Mouse (Mus musculus): Measurements from ENCODE around the gene Tubg1. TPM values are rescaled to one million over a fixed set of nuclear protein-coding genes. Genes with fewer than 3 reads are reported as not detected.
A peak's percentile ranks its signal among the peaks of the same experiment; 100 is the strongest.

Gene Tubg1
- polyA plus RNA-seq, 2 experiments, result 32.4 to 52.7 TPM

- H3K4me2 ChIP-seq (replicated peaks; ENCODE audit: low read depth, low read length, severe bottlenecking), result no peak overlapping the region
Observed at GRCm38 (mm10) chr11:101103011-101103410, 16.7 kb upstream of the Tubg1 start.

GRCm38 (mm10) chr11:101109351-101109750 lies 10.4 kb upstream of the Tubg1 start:
- 82% methylated on average over 4 of the region's 4 CpGs for WGBS
- Histone ChIP-seq H3K27ac (replicated peaks; ENCODE audit: low read depth, low read length) (no peak overlapping the region), H3K9ac (ENCODE audit: low read depth, low read length, severe bottlenecking) (no peak overlapping the region), H3K4me2 (replicated peaks; ENCODE audit: low read depth, low read length, severe bottlenecking) (no peak overlapping the region), H3K4me3 (replicated peaks; ENCODE audit: low read length) (no peak overlapping the region), H3K4me1 (ENCODE audit: control insufficient read depth, insufficient read depth, low read length) (no peaks in the 10 kb centered on the region), H3K27me3 (ENCODE audit: control insufficient read depth, insufficient read depth, low read length) (no peaks in the 10 kb centered on the region), H3K36me3 (ENCODE audit: control insufficient read depth, insufficient read depth, low read length) (peaks cover 17% of the 10 kb centered on the region), H3K9me3 (ENCODE audit: control insufficient read depth, low read length) (no peaks in the 10 kb centered on the region)
- DNase-seq (ENCODE audit: low spot score) (no peak), ATAC-seq (ENCODE audit: low FRiP score, low read depth) (no peak)
- TF ChIP-seq POLR2A (IDR thresholded peaks at IDR 0.05; ENCODE audit: borderline replicate concordance, extremely low read depth, insufficient read depth, insufficient read length), result no peak

More at GRCm38 (mm10) chr11:101103011-101103410, 16.7 kb upstream of the Tubg1 start:
- Histone ChIP-seq H3K27me3 (ENCODE audit: control insufficient read depth, insufficient read depth, low read length) (no peaks in the 10 kb centered on the region), H3K36me3 (ENCODE audit: control insufficient read depth, insufficient read depth, low read length) (peaks cover 73% of the 10 kb centered on the region), H3K27ac (replicated peaks; ENCODE audit: low read depth, low read length) (no peak overlapping the region), H3K9me3 (ENCODE audit: control insufficient read depth, low read length) (no peaks in the 10 kb centered on the region), H3K4me1 (ENCODE audit: control insufficient read depth, insufficient read depth, low read length) (no peaks in the 10 kb centered on the region), H3K4me3 (replicated peaks; ENCODE audit: low read length) (no peak overlapping the region), H3K9ac (ENCODE audit: low read depth, low read length, severe bottlenecking) (no peak overlapping the region)
- ATAC-seq (ENCODE audit: low FRiP score, low read depth), result no peak
- TF ChIP-seq POLR2A (IDR thresholded peaks at IDR 0.05; ENCODE audit: borderline replicate concordance, extremely low read depth, insufficient read depth, insufficient read length), result no peak
- DNase-seq (ENCODE audit: low spot score), result peak; percentile 20
- 74% methylated on average over 5 of the region's 5 CpGs for WGBS

GRCm38 (mm10) chr11:101110708-101111107 lies 9.0 kb upstream of the Tubg1 start:
- Histone ChIP-seq H3K4me1 (ENCODE audit: control insufficient read depth, insufficient read depth, low read length) (no peaks in the 10 kb centered on the region), H3K36me3 (ENCODE audit: control insufficient read depth, insufficient read depth, low read length) (peaks cover 7% of the 10 kb centered on the region), H3K27me3 (ENCODE audit: control insufficient read depth, insufficient read depth, low read length) (no peaks in the 10 kb centered on the region), H3K27ac (replicated peaks; ENCODE audit: low read depth, low read length) (no peak overlapping the region), H3K4me2 (replicated peaks; ENCODE audit: low read depth, low read length, severe bottlenecking) (no peak overlapping the region), H3K9me3 (ENCODE audit: control insufficient read depth, low read length) (no peaks in the 10 kb centered on the region), H3K9ac (ENCODE audit: low read depth, low read length, severe bottlenecking) (no peak overlapping the region), H3K4me3 (replicated peaks; ENCODE audit: low read length) (no peak overlapping the region)
- no peak for TF ChIP-seq POLR2A (IDR thresholded peaks at IDR 0.05; ENCODE audit: borderline replicate concordance, extremely low read depth, insufficient read depth, insufficient read length)
- WGBS, result 49% methylated on average over 5 of the region's 5 CpGs
- ATAC-seq (ENCODE audit: low FRiP score, low read depth) (no peak), DNase-seq (ENCODE audit: low spot score) (no peak)

DNA sequence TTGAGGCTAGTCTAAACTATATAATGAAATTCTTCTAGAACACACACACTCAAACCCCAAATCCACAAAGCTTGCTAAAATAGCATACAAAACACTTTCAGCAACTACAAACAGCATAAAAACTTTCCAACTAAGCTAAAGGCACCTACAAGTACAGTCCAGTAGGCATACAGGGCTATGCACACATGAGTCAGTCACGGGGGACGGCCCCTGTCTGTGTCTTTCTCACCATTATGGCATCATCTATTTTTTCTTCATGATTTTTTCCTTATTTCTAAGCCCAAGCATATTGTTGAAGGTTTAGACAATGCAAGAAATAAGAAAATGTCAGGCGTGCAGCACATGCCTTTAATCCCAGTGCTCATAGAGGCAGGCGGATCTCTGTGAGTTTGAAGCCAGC lies 8.6 kb upstream of the Tubg1 start:
- H3K4me3 ChIP-seq (replicated peaks; ENCODE audit: low read length), result no peak overlapping the region
- H3K9me3 ChIP-seq (ENCODE audit: control insufficient read depth, low read length), result no peaks in the 10 kb centered on the region
- no peak overlapping the region for H3K27ac ChIP-seq (replicated peaks; ENCODE audit: low read depth, low read length)
- DNase-seq (ENCODE audit: low spot score) (no peak), ATAC-seq (ENCODE audit: low FRiP score, low read depth) (no peak)
- H3K27me3 ChIP-seq (ENCODE audit: control insufficient read depth, insufficient read depth, low read length), result no peaks in the 10 kb centered on the region
- no peaks in the 10 kb centered on the region for H3K4me1 ChIP-seq (ENCODE audit: control insufficient read depth, insufficient read depth, low read length)
- no peak for TF ChIP-seq POLR2A (IDR thresholded peaks at IDR 0.05; ENCODE audit: borderline replicate concordance, extremely low read depth, insufficient read depth, insufficient read length)
- peaks cover 3% of the 10 kb centered on the region; the same call in 1 of the 2 replicates for H3K36me3 ChIP-seq (ENCODE audit: control insufficient read depth, insufficient read depth, low read length)
- WGBS, result 88% methylated on average over 4 of the region's 4 CpGs
- no peak overlapping the region for H3K9ac ChIP-seq (ENCODE audit: low read depth, low read length, severe bottlenecking)
- no peak overlapping the region for H3K4me2 ChIP-seq (replicated peaks; ENCODE audit: low read depth, low read length, severe bottlenecking)

DNA sequence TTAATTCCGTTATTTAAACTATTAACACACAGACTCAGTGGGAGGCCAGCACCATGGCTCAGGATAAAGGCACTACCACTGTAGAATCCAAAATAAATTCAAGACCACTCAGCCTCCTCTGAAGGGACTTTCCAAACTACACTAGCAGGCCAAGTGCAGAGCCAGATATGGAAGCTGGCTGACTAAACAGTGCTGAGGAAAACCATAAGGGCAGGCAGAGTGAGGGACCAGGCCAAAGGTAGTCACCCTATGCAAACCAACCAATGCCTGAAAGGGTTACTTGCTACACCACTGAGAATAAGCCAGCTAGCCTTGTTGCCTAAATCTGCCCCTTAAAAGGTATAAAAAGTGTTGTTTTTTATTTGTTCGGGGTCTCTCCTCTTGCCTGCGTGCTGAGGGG lies 7.6 kb upstream of the Tubg1 start:
- Histone ChIP-seq H3K9ac (ENCODE audit: low read depth, low read length, severe bottlenecking) (no peak overlapping the region), H3K36me3 (ENCODE audit: control insufficient read depth, insufficient read depth, low read length) (peaks cover 9% of the 10 kb centered on the region; the same call in 1 of the 2 replicates), H3K4me3 (replicated peaks; ENCODE audit: low read length) (no peak overlapping the region), H3K9me3 (ENCODE audit: control insufficient read depth, low read length) (no peaks in the 10 kb centered on the region), H3K4me1 (ENCODE audit: control insufficient read depth, insufficient read depth, low read length) (no peaks in the 10 kb centered on the region), H3K27ac (replicated peaks; ENCODE audit: low read depth, low read length) (no peak overlapping the region), H3K27me3 (ENCODE audit: control insufficient read depth, insufficient read depth, low read length) (no peaks in the 10 kb centered on the region), H3K4me2 (replicated peaks; ENCODE audit: low read depth, low read length, severe bottlenecking) (no peak overlapping the region)
- no peak for ATAC-seq (ENCODE audit: low FRiP score, low read depth)
- no peak for DNase-seq (ENCODE audit: low spot score)
- WGBS, result 85% methylated on average over 3 of the region's 3 CpGs
- no peak for TF ChIP-seq POLR2A (IDR thresholded peaks at IDR 0.05; ENCODE audit: borderline replicate concordance, extremely low read depth, insufficient read depth, insufficient read length)

- H3K27me3 ChIP-seq (ENCODE audit: control insufficient read depth, insufficient read depth, low read length), result no peaks in the 10 kb centered on the region
- ATAC-seq (ENCODE audit: low FRiP score, low read depth) (no peak), DNase-seq (ENCODE audit: low spot score) (no peak)
- no peak overlapping the region for H3K9ac ChIP-seq (ENCODE audit: low read depth, low read length, severe bottlenecking)
- WGBS, result 78% methylated on average over 2 of the region's 2 CpGs
- TF ChIP-seq POLR2A (IDR thresholded peaks at IDR 0.05; ENCODE audit: borderline replicate concordance, extremely low read depth, insufficient read depth, insufficient read length), result no peak
- H3K27ac ChIP-seq (replicated peaks; ENCODE audit: low read depth, low read length), result no peak overlapping the region
- H3K9me3 ChIP-seq (ENCODE audit: control insufficient read depth, low read length), result no peaks in the 10 kb centered on the region
- H3K4me3 ChIP-seq (replicated peaks; ENCODE audit: low read length), result no peak overlapping the region
- no peak overlapping the region for H3K4me2 ChIP-seq (replicated peaks; ENCODE audit: low read depth, low read length, severe bottlenecking)
- peaks cover 9% of the 10 kb centered on the region; the same call in 1 of the 2 replicates for H3K36me3 ChIP-seq (ENCODE audit: control insufficient read depth, insufficient read depth, low read length)
- peaks cover 12% of the 10 kb centered on the region for H3K4me1 ChIP-seq (ENCODE audit: control insufficient read depth, insufficient read depth, low read length)
Observed at GRCm38 (mm10) chr11:101115564-101115963, 4.2 kb upstream of the Tubg1 start.
